Mouse (Mus musculus): ENCODE data around the gene Acot8.

DNA sequence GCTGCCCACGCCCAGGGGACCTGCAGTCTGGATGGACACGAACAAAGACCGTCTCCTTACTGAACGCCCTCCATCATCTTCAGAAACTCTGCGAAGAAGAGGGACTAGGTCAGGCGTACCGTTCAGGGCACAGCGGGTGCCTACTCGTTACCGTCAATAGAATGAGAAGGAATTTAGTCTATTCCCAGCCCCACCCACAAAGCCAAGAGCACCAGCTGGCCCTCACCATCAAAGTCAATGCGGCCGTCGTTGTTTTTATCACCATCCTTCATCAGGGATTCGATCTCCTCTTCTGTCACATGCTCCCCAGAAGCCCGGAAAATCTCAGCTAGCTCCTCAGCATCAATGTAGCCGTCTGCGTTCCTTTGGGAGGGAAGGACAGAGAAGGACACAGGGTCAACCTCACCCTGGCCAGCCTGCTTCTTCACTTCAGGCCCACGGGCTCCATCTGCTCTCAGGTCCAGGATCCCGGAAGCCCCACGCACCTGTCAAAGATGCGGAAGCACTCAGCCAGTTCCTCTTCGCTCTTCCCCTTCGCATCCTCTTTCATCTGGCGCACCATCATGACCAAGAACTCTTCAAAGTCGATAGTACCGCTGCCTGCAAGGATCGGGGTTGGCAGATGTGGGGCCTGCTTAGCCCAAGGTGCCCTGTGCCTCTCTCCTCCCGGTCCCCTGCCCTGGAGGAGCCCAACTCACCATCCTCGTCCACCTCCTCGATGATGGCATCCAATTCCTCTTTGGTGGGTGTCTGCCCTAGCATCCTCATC lies 27.3 kb downstream of the Acot8 start:
- TF ChIP-seq CTCF (IDR thresholded peaks at IDR 0.05; ENCODE audit: control insufficient read depth, insufficient read depth, insufficient replicate concordance, low read depth, low read length) = no peak
- no peak for TF ChIP-seq POLR2A (IDR thresholded peaks at IDR 0.05; ENCODE audit: control insufficient read depth, low read depth, low read length)
